Mouse (Mus musculus) CD4-positive helper T cell, adult 2 months (primary cell): ENCODE results near the gene Slc16a4.
"Not testable (repeated sequence)": the region's sequence is repeated elsewhere in the genome, so short reads cannot be mapped to it uniquely, and the experiment has no call there.

Source experiments
- DNase-seq: peaks from one replicate; pipeline ENCODE4 v3.0.0-alpha.2; 2012; ENCODE audit warnings: low read depth, missing footprints, low spot score

The Slc16a4 gene

DNA sequence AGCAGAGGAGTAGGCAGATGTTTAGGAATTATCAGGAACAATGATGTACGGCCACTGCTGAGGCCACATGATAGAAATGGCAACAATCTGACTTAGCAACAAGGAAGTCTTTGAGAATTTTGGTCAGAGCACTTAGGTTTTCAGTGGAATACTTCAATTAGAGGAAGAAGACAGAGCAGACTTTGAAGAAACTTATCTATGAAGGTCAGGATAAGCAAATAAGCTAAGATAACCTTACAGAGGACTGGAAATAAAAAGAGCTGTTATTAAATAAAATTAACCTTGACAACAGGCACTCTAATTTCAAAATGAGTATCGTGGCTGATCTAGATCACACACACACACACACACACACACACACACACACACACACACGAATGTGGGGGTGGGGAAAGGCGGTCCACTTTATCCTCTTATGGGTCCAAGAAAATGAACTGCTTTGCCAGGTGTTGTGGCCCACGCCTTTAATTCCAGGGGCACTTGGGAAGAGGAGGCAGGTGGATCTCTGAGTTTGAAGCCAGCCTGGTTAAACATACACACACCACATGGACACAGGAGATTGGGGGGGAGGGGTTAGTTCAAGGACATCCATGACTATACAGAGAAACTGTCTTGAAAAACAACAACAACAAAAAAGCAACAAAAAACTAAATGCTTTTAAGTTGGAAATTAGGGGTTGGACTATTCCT is 4.8 kb downstream of the Slc16a4 start:
- no peak for DNase-seq

DNA sequence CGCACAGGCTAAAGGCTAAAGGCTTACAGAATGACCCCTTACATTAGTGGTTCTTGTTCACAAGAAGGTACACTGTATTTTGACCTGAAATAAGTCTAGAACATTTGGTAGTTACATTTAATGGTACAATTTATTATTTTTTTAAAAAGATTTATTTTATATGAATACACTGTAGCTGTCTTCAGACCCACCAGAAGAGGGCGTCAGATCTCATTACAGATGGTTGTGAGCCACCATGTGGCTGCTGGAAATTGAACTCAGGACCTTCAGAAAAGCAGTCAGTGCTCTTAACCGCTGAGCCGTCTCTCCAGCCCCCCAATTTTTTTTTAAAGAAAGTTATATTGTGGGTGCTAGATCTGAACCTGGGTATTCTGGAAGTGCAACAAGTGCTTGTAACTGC is 5.9 kb downstream of the Slc16a4 start:
- DNase-seq = not testable (repeated sequence)

GRCm38 (mm10) chr3:107317338-107317737 is 26.3 kb downstream of the Slc16a4 start:
- DNase-seq = peak; percentile 44

- DNase-seq = no peak
These were observed 30.1 kb downstream of the Slc16a4 start for GRCm38 (mm10) chr3:107321141-107321540.

- DNase-seq = no peak
These were observed 30.7 kb downstream of the Slc16a4 start for GRCm38 (mm10) chr3:107321776-107322175.

DNA sequence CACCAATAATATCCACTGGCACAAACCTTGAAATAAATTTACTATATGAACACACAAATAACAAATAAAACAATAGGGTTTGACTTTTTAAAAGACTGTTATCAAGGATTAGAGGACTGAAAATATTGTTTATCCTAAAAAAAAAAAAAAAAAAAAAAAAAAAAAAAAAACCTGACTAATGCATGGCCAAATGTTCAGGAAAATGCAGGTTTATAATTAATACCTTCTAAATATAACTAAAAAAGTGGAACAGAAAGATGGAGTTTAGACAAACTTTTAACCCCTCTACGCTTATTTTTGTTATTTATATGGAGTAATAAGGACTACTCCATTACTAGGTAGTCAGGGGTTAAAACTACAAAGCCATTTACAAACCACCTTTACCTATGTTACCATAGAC is 35.4 kb downstream of the Slc16a4 start:
- no peak for DNase-seq

DNA sequence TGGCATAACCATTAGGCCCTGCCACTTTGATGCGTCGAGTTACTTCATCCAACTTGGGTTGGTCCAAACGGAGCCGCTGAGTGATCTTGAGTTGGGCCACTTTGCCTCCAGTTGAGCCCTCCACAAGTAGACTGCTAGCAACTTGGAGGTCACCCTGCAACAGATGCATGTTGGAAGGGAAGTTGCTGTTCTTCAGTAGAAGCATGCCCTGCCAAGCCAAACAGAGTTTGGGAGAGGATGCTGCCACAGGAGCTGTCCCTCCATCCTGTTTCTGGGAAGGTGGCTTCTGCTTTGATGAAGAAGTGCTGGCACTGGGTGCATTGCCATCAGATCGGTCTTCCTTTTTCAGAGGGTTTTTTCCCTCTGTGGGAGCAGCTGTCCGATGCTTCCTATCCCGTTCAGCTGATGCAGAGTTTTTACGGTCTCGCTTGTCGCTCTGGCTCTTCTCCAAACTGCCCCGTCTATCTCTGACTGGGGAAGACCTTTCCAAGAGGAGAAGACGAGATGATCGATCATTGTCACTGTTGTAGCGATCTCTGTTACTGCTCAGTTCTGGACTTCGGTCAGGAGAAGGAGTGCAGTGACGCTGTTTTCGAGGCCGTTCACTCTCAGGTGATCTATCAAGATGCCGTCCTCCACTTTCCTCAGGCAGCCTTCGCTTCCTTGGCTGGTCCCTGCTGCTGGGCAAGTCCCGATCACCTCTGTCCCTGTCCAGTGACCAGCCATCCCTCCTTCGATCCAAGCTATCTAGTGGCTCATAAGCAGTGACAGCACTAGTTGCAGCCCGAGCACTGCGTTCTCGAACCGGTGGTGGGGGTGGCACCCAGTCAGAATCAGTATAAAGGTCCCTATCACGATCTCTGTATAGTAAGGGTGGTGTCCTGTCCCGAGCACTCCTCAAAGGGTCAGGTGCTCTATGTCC is 39.7 kb downstream of the Slc16a4 start:
- DNase-seq = no peak

GRCm38 (mm10) chr3:107331746-107332126 is 40.7 kb downstream of the Slc16a4 start:
- no peak for DNase-seq

DNA sequence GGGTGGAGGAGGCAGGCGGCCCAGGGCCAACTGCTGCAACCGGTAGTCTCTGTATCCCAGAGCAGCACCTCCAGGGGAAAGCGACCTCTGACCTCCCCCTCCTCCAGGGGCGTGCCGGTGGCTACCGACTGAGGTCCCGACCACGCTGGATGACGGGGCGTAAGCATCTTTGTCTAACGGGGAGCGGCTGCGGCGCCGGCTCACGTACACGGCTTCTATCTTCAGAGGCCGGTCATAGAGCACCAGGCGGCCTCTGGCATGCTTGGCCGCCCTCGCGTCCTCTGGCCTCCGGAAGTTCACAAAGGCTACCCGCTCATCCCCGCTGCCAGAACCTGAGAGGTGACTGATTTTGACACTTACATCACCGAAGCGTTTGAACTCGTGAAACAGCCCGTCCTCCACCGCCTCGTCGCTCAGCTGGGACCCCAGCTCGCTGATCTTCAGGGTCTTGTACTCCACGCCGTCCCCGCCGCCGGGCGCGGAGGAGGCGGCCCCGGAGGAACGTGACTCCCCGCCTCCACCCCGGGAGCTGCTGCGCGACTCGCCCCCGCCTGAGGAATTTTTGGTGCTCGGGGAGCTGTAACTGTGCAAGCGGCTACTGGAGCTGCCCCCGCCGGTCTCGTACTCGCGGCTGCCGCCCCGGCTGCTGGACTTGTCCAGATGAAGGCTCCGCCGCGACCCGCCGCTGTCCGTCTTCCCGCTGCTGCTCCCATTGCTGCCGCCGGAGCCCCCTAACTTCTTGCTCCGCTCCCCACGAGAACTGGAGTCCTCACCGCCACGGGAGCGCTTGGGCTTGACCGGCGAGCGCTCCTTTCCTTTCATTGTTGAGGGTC is 41.3 kb downstream of the Slc16a4 start:
- DNase-seq = peak; percentile 65

DNA sequence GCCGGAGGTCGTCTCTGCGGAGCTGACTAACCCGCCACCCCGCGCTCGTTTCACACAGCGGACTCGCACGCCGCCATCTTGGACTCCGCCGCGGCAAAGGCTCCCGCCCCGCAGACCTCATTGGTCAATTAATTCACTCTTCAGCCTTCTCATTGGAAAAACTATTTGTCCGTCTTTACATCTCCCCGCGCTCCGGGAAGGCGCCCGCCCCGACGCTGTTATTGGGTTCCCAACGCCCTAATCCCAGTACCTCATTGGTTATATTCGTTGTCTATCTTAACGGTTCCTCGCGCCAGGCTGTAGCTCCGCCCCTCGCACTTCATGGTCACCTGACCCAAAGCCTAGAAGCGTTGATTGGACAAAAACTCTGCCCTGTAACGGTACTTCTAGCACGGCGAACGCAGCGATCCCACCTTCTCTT is 41.9 kb downstream of the Slc16a4 start:
- DNase-seq = peak; percentile 100

- DNase-seq = peak; percentile 100
These were observed 42.6 kb downstream of the Slc16a4 start, which contains the start of gene Rbm15 for GRCm38 (mm10) chr3:107333381-107334201. TSS of gene Rbm15 (minus strand) at chr3:107333673.

DNA sequence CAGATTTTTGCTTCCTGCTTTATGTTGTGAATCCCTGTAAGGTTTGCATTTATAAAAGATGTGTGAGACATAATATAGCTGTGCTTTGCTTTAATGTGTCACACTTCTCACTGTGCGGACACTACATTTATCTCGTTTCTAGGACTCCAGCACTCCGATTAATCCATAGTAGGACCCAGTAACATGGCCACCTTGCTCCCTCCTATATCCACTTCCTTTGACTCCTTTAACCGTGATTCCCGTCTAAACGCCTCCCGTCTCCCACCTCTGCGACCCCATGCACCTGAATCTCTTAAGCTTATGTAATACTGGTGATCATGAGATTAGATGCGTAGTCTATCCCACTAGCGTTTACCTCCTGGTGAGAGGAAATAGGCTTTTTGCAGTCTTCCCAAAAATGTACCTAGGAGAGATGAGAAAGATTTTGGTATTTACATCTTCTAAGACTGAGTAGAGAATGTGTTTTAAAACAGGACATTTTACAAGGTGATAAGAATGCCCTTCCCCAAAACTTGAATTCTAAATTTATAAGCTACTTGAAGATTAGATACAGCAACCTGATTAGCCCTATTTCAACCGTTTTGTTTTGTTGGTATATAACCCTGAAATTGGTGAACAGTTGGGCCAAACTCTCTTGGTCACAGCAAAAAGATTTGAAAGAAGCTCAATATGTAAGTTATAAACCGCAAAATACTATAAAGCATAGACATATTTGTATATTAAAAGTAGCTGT is 43.3 kb downstream of the Slc16a4 start:
- no peak for DNase-seq

- no peak for DNase-seq
These were observed 52.9 kb downstream of the Slc16a4 start for GRCm38 (mm10) chr3:107343971-107344370.

GRCm38 (mm10) chr3:107345033-107345725 is 54.1 kb downstream of the Slc16a4 start:
- no peak for DNase-seq

DNA sequence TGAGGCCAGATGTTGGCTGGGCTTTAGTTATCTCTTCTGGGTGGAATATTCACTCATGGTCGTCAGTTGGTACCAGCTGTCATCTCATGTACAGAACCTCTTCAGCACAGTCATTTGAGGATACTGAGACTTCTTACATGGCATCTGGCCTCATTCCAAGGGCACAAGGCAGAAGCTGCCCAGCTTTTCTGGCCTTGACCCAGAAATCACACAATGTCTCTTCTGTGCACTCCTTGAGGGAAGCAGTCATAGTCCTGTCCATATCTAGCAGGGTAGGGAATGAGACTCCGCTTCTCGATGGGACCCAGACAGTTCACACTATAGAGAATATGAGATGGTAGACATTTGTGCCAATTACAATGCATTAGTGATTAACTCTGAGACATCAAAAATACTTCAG is 58.0 kb downstream of the Slc16a4 start:
- DNase-seq = no peak

DNA sequence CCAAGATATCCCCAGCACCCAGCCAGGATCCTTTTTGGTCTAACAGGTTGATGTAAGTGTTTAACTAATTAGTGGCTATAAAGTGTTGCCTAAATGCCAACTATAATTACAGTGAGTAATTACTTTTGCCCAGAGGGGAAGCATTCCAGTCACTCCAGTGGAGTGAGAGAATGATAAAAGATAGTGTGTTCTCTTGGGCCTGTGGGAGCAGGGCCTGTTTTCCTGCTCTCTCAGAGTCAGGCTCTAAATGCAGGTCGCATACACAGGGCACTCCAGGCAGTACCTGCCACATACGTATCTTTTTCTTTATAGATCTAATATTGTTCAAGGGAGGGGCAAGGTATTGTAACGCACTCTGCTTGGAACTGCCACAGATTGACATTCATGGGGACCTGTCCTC is 60.7 kb downstream of the Slc16a4 start:
- no peak for DNase-seq

GRCm38 (mm10) chr3:107355618-107356260 is 64.7 kb downstream of the Slc16a4 start:
- no peak for DNase-seq

GRCm38 (mm10) chr3:107356964-107357441 is 66.0 kb downstream of the Slc16a4 start:
- DNase-seq = peak; percentile 71

- no peak for DNase-seq
These were observed 66.7 kb downstream of the Slc16a4 start for GRCm38 (mm10) chr3:107357700-107358234.
